Mouse (Mus musculus) adrenal gland, adult (tissue): Measurements from ENCODE around the gene 2010300C02Rik.
"Not testable (repeated sequence)": the region's sequence is repeated elsewhere in the genome, so short reads cannot be mapped to it uniquely, and the experiment has no call there.

Source experiments
- DNase-seq, 2 experiments: peaks; one replicate each; pipeline ENCODE4 v3.0.0; 2022 to 2023; ENCODE audit warnings: low spot score in 1 of 2; ENCODE audit not compliant: inconsistent age in 2 of 2

2010300C02Rik gene

GRCm38 (mm10) chr1:37630412-37631210 lies 89.3 kb downstream of the 2010300C02Rik start:
- DNase-seq = no peak

- DNase-seq = no peak
These were observed 90.0 kb downstream of the 2010300C02Rik start for GRCm38 (mm10) chr1:37629876-37630275.

GRCm38 (mm10) chr1:37628749-37629148 lies 91.1 kb downstream of the 2010300C02Rik start:
- DNase-seq = no peak

- DNase-seq = no peak
These were observed 95.7 kb downstream of the 2010300C02Rik start for GRCm38 (mm10) chr1:37624185-37624584.

GRCm38 (mm10) chr1:37622049-37622448 lies 97.8 kb downstream of the 2010300C02Rik start:
- no peak for DNase-seq

- no peak for DNase-seq
These were observed 100.3 kb downstream of the 2010300C02Rik start for GRCm38 (mm10) chr1:37619542-37619941.

- DNase-seq = no peak
These were observed 102.8 kb downstream of the 2010300C02Rik start for GRCm38 (mm10) chr1:37617047-37617446.

- no peak for DNase-seq
These were observed 103.3 kb downstream of the 2010300C02Rik start for GRCm38 (mm10) chr1:37616569-37616968.

GRCm38 (mm10) chr1:37615290-37616040 lies 104.4 kb downstream of the 2010300C02Rik start:
- no peak for DNase-seq

- DNase-seq = no peak
These were observed 105.0 kb downstream of the 2010300C02Rik start for GRCm38 (mm10) chr1:37614836-37615235.

- DNase-seq = peak in 1 of 2 experiments; percentile 17
These were observed 105.8 kb downstream of the 2010300C02Rik start for GRCm38 (mm10) chr1:37614130-37614529.

- no peak for DNase-seq
These were observed 108.9 kb downstream of the 2010300C02Rik start for GRCm38 (mm10) chr1:37611032-37611431.

GRCm38 (mm10) chr1:37610242-37610641 lies 109.6 kb downstream of the 2010300C02Rik start:
- no peak for DNase-seq

- DNase-seq = not testable (repeated sequence)
These were observed 114.2 kb downstream of the 2010300C02Rik start for GRCm38 (mm10) chr1:37605694-37606093.

GRCm38 (mm10) chr1:37603206-37603605 lies 116.7 kb downstream of the 2010300C02Rik start:
- no peak for DNase-seq

GRCm38 (mm10) chr1:37602268-37602667 lies 117.6 kb downstream of the 2010300C02Rik start:
- no peak for DNase-seq

GRCm38 (mm10) chr1:37601461-37601860 lies 118.4 kb downstream of the 2010300C02Rik start:
- no peak for DNase-seq

- no peak for DNase-seq
These were observed 119.2 kb downstream of the 2010300C02Rik start for GRCm38 (mm10) chr1:37600640-37601175.

- no peak for DNase-seq
These were observed 120.9 kb downstream of the 2010300C02Rik start for GRCm38 (mm10) chr1:37598986-37599385.

GRCm38 (mm10) chr1:37594812-37595211 lies 125.1 kb downstream of the 2010300C02Rik start:
- not testable (repeated sequence) for DNase-seq

- DNase-seq = peak; percentile 41 to 70
These were observed 133.9 kb downstream of the 2010300C02Rik start for GRCm38 (mm10) chr1:37585809-37586480.
